Mouse (Mus musculus): ENCODE data around the gene Gnao1.

DNA sequence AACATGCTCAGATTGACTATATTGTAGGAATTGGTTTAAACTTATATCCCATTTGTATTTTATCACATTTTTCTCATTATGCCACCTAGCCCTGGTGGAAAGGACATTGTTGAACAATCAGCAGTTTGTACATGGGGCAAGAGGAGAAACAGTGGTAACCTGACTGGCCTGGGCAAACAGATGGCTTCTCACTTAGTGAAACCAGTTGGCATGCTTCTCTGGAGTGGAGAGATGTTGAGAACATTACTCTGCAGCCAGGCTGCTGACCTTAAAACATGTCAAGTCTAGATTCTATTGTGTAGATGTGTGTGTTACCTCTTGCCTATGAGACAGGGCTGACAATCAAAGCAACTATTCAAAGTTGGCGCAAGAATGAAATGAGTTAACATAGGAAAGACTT is 7.6 kb downstream of the Gnao1 start:
- TF ChIP-seq CTCF (IDR thresholded peaks at IDR 0.05; ENCODE audit: borderline replicate concordance, insufficient read depth, low read length) (no peak), POLR2A (IDR thresholded peaks at IDR 0.05; ENCODE audit: low read depth, low read length) (no peak)
